Mouse (Mus musculus) embryonic facial prominence, embryonic 11.5 days (tissue): ENCODE measurements at regions not wholly inside any gene's neighbourhood (a gene's known extent, or its start where the extent isn't known, plus 50 kb on each side); places are given as distances from the start of the nearest gene placed in this dataset.

Source experiments
- ATAC-seq: fragments of 200-750 bp; cut with Nextera tagmentation; replicated peaks from 2 replicates; pipeline ENCODE4 v1.8.0; 2017; ENCODE audit warnings: low read depth; ENCODE audit not compliant: insufficient number of reproducible peaks, low FRiP score, low TSS enrichment
- DNase-seq: peaks from one replicate; pipeline ENCODE4 v3.0.0-alpha.2; 2015; ENCODE audit warnings: low spot score
- H3K27ac ChIP-seq: fragments of 300-500 bp; sonication (generic); replicated peaks from 2 replicates; pipeline ENCODE4 v1.5.1; 2014; ENCODE audit warnings: mild to moderate bottlenecking, low read depth, low read length, control low read depth
- H3K27me3 ChIP-seq: fragments of 300-500 bp; sonication (generic); 2 replicates; pipeline ENCODE4 v1.6.1; 2014; ENCODE audit warnings: mild to moderate bottlenecking, low read length, moderate library complexity, mixed read lengths; ENCODE audit not compliant: control insufficient read depth, insufficient read depth
- H3K36me3 ChIP-seq: fragments of 300-500 bp; sonication (generic); replicated peaks from 2 replicates; pipeline ENCODE4 v1.6.1; 2014; ENCODE audit warnings: low read depth, mild to moderate bottlenecking, low read length, moderate library complexity, mixed read lengths; ENCODE audit not compliant: control insufficient read depth, insufficient read depth
- H3K4me1 ChIP-seq: fragments of 300-500 bp; sonication (generic); 2 replicates; pipeline ENCODE4 v1.6.1; 2014; ENCODE audit warnings: low read length, mixed read lengths; ENCODE audit not compliant: control insufficient read depth, insufficient read depth
- H3K4me2 ChIP-seq: fragments of 300-500 bp; sonication (generic); 2 replicates; pipeline ENCODE4 v1.6.1; 2014; ENCODE audit warnings: low read depth, mild to moderate bottlenecking, control low read depth, low read length, moderate library complexity
- H3K4me3 ChIP-seq: fragments of 300-500 bp; sonication (generic); 2 replicates; pipeline ENCODE4 v1.5.1; 2014; ENCODE audit warnings: low read depth, low read length, control low read depth
- H3K9ac ChIP-seq: fragments of 300-500 bp; sonication (generic); replicated peaks from 2 replicates; pipeline ENCODE4 v1.6.1; 2014; ENCODE audit warnings: mild to moderate bottlenecking, control low read depth, low read length
- H3K9me3 ChIP-seq: fragments of 300-500 bp; sonication (generic); replicated peaks from 2 replicates; pipeline ENCODE4 v1.6.1; 2016; ENCODE audit warnings: mild to moderate bottlenecking, low read length, inconsistent platforms, mixed read lengths; ENCODE audit not compliant: control insufficient read depth
- WGBS: fragments of 180-500 bp; shearing (Covaris S2); extraction: QIAGEN DNeasy Blood & Tissue Kit; methylation state at CpG from one replicate; pipeline ENCODE4 v1.1.7; 2014; 5-methylcytosine and 5-hydroxymethylcytosine counted together

DNA sequence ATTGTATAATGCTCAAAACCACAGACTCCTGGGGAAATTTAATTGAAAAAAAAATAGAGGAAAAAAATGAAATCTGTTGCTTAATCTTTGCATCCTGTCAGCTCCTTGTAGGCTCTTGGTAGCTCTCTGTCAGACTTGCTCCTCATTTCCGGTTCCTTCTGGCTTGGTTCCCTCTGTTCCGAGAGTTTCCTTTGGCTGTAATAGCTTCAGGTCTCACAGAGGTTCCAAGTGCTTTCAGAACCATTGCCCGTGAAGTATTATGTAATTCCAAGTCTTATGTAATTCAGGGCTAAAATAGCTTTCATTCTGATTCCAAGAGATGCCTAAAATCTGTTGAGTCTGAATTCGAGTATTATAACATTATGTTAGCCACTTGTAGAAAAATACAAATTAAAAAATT is 117.3 kb downstream of the Spry2 start:
- Histone ChIP-seq H3K4me3 (no peak overlapping the region), H3K36me3 (no peaks in the 10 kb centered on the region), H3K27me3 (no peaks in the 10 kb centered on the region), H3K9me3 (no peaks in the 10 kb centered on the region), H3K27ac (no peak overlapping the region), H3K4me2 (no peak overlapping the region), H3K9ac (no peak overlapping the region), H3K4me1 (no peaks in the 10 kb centered on the region)
- no peak for ATAC-seq
- no peak for DNase-seq
- 68% methylated on average over 4 of the region's 4 CpGs for WGBS

DNA sequence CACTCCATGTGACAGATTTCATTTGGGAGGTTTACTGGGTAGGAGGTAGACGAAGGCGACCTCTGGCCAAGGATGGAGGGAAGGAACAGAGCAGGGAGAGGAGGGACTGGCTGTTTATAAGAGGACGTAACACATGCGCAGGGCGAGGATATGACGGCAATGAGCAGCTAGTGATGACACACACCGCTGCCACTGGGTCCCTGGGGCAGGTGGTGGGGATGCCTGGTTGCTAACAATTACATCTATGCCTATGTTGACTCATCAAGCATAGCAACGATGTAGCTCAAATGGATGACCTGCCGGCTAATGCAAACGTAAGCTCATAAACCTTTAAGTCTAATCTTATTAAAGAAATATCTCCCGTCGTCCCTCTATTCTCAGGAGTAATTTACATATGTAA is 122.9 kb downstream of the Spry2 start:
- Histone ChIP-seq H3K27ac (no peak overlapping the region), H3K4me1 (no peaks in the 10 kb centered on the region), H3K4me2 (no peak overlapping the region), H3K27me3 (no peaks in the 10 kb centered on the region), H3K9me3 (no peaks in the 10 kb centered on the region), H3K9ac (no peak overlapping the region), H3K4me3 (no peak overlapping the region), H3K36me3 (no peaks in the 10 kb centered on the region)
- ATAC-seq: no peak
- no peak for DNase-seq
- WGBS: 93% methylated on average over 12 of the region's 12 CpGs

DNA sequence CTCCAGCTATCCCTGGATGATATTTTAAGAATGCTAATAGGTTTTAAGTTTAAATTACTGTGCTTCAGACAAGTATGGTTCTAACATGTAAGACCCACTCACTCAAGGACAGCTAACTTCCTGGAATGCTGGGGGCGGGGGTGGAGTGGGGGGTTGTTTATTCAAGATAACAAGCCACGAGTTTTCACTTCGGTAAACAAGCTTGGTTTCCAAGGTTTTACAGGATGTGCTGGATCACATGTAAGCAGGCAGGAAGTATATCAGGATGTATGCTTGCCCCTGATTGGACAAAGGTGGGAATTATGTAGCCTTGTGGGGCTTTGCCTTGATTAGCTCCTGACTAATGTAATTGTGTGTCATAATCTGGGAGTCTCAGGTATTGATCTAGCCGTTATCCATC is 129.5 kb downstream of the Spry2 start:
- WGBS: 54% methylated on average over 4 of the region's 4 CpGs
- no peak overlapping the region for H3K9ac ChIP-seq
- no peak overlapping the region for H3K27ac ChIP-seq
- no peaks in the 10 kb centered on the region for H3K27me3 ChIP-seq
- no peaks in the 10 kb centered on the region for H3K36me3 ChIP-seq
- no peak overlapping the region for H3K4me2 ChIP-seq
- no peaks in the 10 kb centered on the region for H3K9me3 ChIP-seq
- H3K4me1 ChIP-seq: no peaks in the 10 kb centered on the region
- ATAC-seq (no peak), DNase-seq (no peak)
- H3K4me3 ChIP-seq: no peak overlapping the region

DNA sequence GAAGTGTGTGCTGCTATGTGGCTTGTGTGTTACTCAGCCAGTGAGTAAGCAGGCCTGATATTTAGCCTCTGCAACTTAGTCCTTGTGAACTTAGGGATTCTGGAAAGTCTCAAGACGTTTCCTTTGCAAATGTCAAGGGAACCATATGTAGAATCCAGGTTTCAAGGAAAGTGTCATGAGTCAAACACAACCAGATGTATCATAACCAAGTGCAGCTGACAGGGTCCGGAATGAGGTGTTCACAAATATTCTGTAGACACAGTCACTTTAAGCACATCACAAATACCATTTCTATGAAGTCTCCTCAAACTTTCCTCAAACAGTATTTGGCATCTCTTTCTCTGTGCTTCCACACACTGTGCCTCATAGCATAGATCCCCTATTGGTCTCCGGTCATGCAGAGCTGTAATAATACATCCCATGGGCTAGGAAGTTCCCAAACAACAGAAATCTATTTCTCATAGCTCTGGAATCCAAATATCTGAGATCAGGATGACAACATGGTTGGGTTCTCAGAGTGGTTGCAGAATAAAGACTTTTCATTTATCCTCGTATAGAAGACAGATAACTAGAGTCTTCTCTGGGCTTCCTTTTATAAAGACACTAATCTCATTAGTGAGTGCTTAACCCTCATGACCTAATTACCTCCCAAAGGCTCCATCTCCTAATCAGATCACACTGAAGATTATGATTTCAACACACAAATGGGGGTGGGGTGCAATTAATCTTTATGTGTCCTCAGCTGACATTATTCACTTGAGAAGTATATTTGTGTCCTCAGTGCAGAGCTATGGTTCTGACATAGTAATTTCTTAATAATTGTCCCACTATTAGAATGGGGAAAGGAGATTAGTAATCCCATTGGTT is 143.9 kb downstream of the Spry2 start:
- Histone ChIP-seq H3K4me1 (no peaks in the 10 kb centered on the region), H3K27ac (no peak overlapping the region), H3K4me3 (no peak overlapping the region), H3K27me3 (no peaks in the 10 kb centered on the region), H3K4me2 (no peak overlapping the region), H3K9ac (no peak overlapping the region), H3K36me3 (no peaks in the 10 kb centered on the region), H3K9me3 (no peaks in the 10 kb centered on the region)
- DNase-seq (peak; percentile 58), ATAC-seq (no peak)
- 41% methylated on average over 4 of the region's 4 CpGs for WGBS

DNA sequence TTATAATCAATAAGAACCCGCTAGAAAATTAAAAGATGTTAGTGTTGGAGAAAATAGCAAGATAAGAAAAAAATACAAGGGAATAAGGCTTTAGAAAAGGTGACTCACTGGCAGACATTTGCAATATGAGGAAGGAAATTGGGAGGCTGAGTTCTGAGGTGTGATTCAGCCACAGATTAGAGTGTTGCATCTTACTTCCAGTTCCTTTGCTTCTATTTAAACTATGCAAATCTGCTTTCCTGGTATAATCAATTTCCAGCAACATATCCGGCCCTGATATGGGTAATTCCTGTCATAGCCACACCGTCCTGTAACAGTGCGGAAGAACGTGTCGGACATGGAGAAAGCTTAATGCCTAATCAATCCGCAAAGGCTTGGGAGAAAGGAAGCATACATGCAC is 144.9 kb downstream of the Spry2 start:
- no peak overlapping the region for H3K4me3 ChIP-seq

DNA sequence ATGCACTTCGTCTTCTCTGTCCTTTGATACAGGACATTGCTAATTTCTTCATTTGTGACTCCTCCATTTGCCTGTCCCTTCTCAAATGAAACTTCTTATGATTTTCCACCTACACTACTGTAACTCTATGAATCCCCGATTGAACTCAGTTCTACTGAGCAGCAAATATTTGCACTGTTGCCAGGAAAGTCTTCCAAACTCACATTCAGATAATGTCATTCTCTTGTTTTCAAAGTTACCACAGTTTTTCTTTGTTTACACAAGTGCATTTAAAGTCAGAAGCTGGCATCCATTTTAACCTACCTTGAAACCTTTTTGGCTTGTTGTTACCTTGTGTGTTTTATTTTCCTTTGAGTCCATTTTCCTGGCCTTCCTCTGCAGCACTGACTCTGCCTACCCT is 152.0 kb downstream of the Spry2 start:
- DNase-seq: no peak
- no peaks in the 10 kb centered on the region for H3K36me3 ChIP-seq
- no peaks in the 10 kb centered on the region for H3K27me3 ChIP-seq
- WGBS: 80% methylated on average over 2 of the region's 2 CpGs
- H3K9ac ChIP-seq: no peak overlapping the region
- ATAC-seq: no peak
- no peaks in the 10 kb centered on the region for H3K9me3 ChIP-seq
- no peaks in the 10 kb centered on the region for H3K4me1 ChIP-seq
- H3K4me3 ChIP-seq: no peak overlapping the region
- H3K4me2 ChIP-seq: no peak overlapping the region
- H3K27ac ChIP-seq: no peak overlapping the region

More for the DNA sequence above, 144.9 kb downstream of the Spry2 start:
- H3K36me3 ChIP-seq: no peaks in the 10 kb centered on the region
- no peaks in the 10 kb centered on the region for H3K9me3 ChIP-seq
- H3K9ac ChIP-seq: no peak overlapping the region
- WGBS: 90% methylated on average over 7 of the region's 7 CpGs
- no peaks in the 10 kb centered on the region for H3K4me1 ChIP-seq
- no peaks in the 10 kb centered on the region for H3K27me3 ChIP-seq
- H3K4me2 ChIP-seq: no peak overlapping the region
- H3K27ac ChIP-seq: no peak overlapping the region
- DNase-seq (no peak), ATAC-seq (no peak)

GRCm38 (mm10) chr14:105744125-105744524 is 152.5 kb downstream of the Spry2 start:
- Histone ChIP-seq H3K4me3 (no peak overlapping the region), H3K36me3 (no peaks in the 10 kb centered on the region), H3K4me1 (no peaks in the 10 kb centered on the region), H3K27me3 (no peaks in the 10 kb centered on the region), H3K27ac (no peak overlapping the region), H3K9ac (no peak overlapping the region), H3K4me2 (no peak overlapping the region), H3K9me3 (no peaks in the 10 kb centered on the region)
- WGBS: 69% methylated on average over 3 of the region's 3 CpGs
- DNase-seq: no peak
- no peak for ATAC-seq

GRCm38 (mm10) chr14:105740889-105741288 is 155.7 kb downstream of the Spry2 start:
- Histone ChIP-seq H3K4me1 (no peaks in the 10 kb centered on the region), H3K9me3 (no peaks in the 10 kb centered on the region), H3K4me2 (no peak overlapping the region), H3K4me3 (no peak overlapping the region), H3K27ac (no peak overlapping the region), H3K27me3 (no peaks in the 10 kb centered on the region), H3K36me3 (no peaks in the 10 kb centered on the region), H3K9ac (no peak overlapping the region)
- no peak for ATAC-seq
- WGBS: 84% methylated on average over 11 of the region's 11 CpGs
- DNase-seq: no peak
